Mouse (Mus musculus): ENCODE data around the gene Tmem56. TPM values are rescaled to one million over a fixed set of nuclear protein-coding genes. Genes with fewer than 3 reads are reported as not detected.

The Tmem56 gene
- polyA plus RNA-seq, 1 experiment from 2014 or later: 3.0 TPM

DNA sequence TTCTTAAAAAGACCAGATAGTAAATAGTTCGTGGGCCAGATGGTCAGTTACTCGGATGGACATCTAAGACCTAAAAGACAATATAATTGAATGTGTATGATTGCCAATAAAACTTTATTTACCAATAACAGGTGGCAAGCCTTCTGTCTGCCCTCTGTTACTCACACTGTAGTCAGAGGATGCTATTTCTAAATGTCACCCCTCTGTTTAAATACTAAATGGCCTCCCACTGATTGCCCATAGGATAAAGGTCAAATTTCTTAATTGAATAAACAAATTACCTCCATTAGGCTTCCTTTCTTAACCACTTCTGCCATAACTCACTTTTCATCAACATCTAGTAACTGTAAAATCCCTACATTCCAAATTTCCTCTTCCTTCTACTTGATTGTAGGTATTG is 10.3 kb downstream of the Tmem56 start:
- no peaks in the 10 kb centered on the region for H3K36me3 ChIP-seq (ENCODE audit: control insufficient read depth, insufficient read depth, low read length)

DNA sequence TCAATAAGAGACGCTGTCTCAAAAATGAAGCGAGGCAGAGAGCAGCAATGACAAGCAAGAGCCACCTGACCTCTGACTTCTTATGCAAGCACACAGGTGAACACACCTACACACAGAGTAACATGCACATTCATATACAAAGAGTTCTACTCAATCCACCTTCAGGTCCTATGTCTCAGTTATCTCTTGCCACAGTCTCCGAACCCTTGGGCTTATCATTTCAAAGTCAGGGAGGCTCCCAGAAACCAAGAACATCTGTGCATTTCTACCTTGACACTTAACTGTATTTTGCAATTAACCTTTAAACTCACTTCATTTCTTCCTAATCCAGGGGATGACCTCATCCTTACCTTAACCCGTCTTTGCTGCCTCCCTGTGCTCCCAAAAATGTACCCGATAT is 15.6 kb downstream of the Tmem56 start:
- WGBS: 78% methylated on average over 5 of the region's 5 CpGs
- H3K27me3 ChIP-seq (replicated peaks; ENCODE audit: control insufficient read depth, insufficient read depth, low read length): peaks cover 29% of the 10 kb centered on the region
- H3K4me2 ChIP-seq (ENCODE audit: low read depth, low read length): no peak overlapping the region

More for the DNA sequence above, 10.3 kb downstream of the Tmem56 start:
- Histone ChIP-seq H3K4me2 (ENCODE audit: low read depth, low read length) (no peak overlapping the region), H3K4me1 (ENCODE audit: control insufficient read depth, insufficient read depth, low read length) (no peaks in the 10 kb centered on the region), H3K4me3 (ENCODE audit: low read depth, low read length) (no peak overlapping the region), H3K27ac (replicated peaks; ENCODE audit: low read depth, low read length) (no peak overlapping the region), H3K27me3 (replicated peaks; ENCODE audit: control insufficient read depth, insufficient read depth, low read length) (no peaks in the 10 kb centered on the region), H3K9me3 (ENCODE audit: control insufficient read depth, low read length) (no peaks in the 10 kb centered on the region), H3K9ac (ENCODE audit: low read depth, low read length) (no peak overlapping the region)
- 75% methylated on average over 2 of the region's 2 CpGs for WGBS
- DNase-seq (ENCODE audit: low spot score): no peak
- no peak for ATAC-seq (ENCODE audit: low read depth)

DNA sequence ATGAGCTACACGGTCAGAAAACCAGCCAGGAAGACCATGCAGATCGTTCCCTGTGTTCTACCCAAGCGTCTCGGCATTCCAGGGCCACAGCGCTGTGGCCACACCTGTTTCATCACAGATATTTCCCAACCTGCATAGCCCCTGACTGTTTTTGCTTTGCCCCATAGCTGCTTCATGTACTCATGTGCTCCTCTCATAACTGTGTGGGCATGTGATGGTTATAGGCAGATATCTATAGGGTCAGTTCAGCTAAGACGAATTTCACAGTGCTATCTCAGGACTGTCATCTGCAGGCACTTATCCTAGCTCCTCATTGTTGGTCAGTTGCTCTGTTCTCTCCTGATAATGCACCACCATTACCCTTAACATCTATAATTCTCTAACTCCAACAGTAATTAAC is 18.7 kb downstream of the Tmem56 start:
- Histone ChIP-seq H3K27ac (replicated peaks; ENCODE audit: low read depth, low read length) (no peak overlapping the region), H3K4me2 (ENCODE audit: low read depth, low read length) (no peak overlapping the region), H3K36me3 (ENCODE audit: control insufficient read depth, insufficient read depth, low read length) (no peaks in the 10 kb centered on the region), H3K4me1 (ENCODE audit: control insufficient read depth, insufficient read depth, low read length) (peaks cover 4% of the 10 kb centered on the region; the same call in 1 of the 2 replicates), H3K9me3 (ENCODE audit: control insufficient read depth, low read length) (no peaks in the 10 kb centered on the region), H3K4me3 (ENCODE audit: low read depth, low read length) (no peak overlapping the region), H3K27me3 (replicated peaks; ENCODE audit: control insufficient read depth, insufficient read depth, low read length) (peaks cover 57% of the 10 kb centered on the region), H3K9ac (ENCODE audit: low read depth, low read length) (no peak overlapping the region)
- DNase-seq (ENCODE audit: low spot score): no peak
- whole genome bisulfite sequencing: 60% methylated on average over 6 of the region's 6 CpGs
- ATAC-seq (ENCODE audit: low read depth): no peak

More for the DNA sequence above, 15.6 kb downstream of the Tmem56 start:
- no peak overlapping the region for H3K4me3 ChIP-seq (ENCODE audit: low read depth, low read length)
- H3K36me3 ChIP-seq (ENCODE audit: control insufficient read depth, insufficient read depth, low read length): no peaks in the 10 kb centered on the region
- H3K4me1 ChIP-seq (ENCODE audit: control insufficient read depth, insufficient read depth, low read length): peaks cover 4% of the 10 kb centered on the region; the same call in 1 of the 2 replicates
- no peaks in the 10 kb centered on the region for H3K9me3 ChIP-seq (ENCODE audit: control insufficient read depth, low read length)
- ATAC-seq (ENCODE audit: low read depth) (no peak), DNase-seq (ENCODE audit: low spot score) (no peak)
- no peak overlapping the region for H3K9ac ChIP-seq (ENCODE audit: low read depth, low read length)
- H3K27ac ChIP-seq (replicated peaks; ENCODE audit: low read depth, low read length): no peak overlapping the region

DNA sequence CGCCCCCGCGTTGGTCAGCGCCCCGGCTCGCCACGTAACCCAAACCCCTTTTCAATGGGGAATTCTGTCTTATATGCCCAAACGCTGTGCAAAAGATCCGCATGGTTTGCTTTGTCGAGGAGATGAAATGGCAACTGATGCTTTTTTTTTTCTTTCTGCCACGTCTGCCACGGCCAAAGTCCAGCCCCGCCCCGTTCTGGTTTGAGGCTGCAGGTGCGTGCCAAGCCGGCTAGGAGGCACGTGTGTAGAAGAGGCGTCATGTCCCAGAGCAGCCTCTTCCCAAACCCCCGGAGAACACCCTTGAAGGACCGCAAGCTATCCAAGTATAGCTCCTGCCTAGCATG is 19.7 kb downstream of the Tmem56 start:
- Histone ChIP-seq H3K9me3 (ENCODE audit: control insufficient read depth, low read length) (no peaks in the 10 kb centered on the region), H3K4me1 (ENCODE audit: control insufficient read depth, insufficient read depth, low read length) (peaks cover 9% of the 10 kb centered on the region; the same call in 1 of the 2 replicates), H3K36me3 (ENCODE audit: control insufficient read depth, insufficient read depth, low read length) (no peaks in the 10 kb centered on the region), H3K9ac (ENCODE audit: low read depth, low read length) (peak overlapping the region; percentile 75), H3K4me3 (ENCODE audit: low read depth, low read length) (peak overlapping the region; percentile 66), H3K27me3 (replicated peaks; ENCODE audit: control insufficient read depth, insufficient read depth, low read length) (peaks cover 58% of the 10 kb centered on the region), H3K4me2 (ENCODE audit: low read depth, low read length) (peak overlapping the region; percentile 99), H3K27ac (replicated peaks; ENCODE audit: low read depth, low read length) (no peak overlapping the region)
- 3% methylated on average over 20 of the region's 20 CpGs for WGBS
- peak; percentile 62 for DNase-seq (ENCODE audit: low spot score)
- peak; percentile 16; the same call in 1 of the 2 replicates for ATAC-seq (ENCODE audit: low read depth)

DNA sequence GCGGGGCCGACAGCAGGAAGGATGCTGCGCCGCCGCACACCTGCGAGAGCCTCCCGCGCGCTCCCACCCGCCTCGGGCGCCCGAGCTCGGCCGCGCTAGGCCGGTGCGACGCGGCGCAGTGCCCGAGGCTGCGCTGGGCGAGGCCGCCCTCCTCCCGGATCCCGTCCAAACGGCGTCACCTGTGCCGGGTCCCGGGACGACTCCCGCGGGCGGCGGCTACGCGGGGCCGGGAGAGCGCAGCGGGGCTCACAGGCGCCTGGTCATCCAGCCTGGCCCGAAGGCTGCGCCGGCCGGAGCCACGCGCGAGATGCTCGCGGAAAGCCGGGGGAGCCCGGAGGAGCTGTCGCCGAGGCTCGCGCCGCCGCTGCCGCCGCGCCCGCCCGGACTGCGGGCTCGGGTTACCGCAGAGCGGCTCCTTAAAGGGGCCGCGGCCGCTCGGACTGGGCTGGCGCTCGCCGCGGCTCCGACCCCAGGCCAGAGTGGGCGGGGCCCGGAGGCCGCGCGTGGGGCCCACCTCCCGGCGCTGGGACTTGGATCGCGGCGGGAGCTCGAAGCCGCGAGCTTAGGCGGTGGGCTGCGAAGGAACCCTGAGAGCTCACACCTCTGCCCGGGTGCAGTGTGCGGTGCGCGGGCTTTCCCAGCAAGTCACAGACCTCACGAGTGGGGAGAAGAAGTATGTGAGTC is 20.2 kb downstream of the Tmem56 start:
- DNase-seq (ENCODE audit: low spot score): peak; percentile 81
- Histone ChIP-seq H3K36me3 (ENCODE audit: control insufficient read depth, insufficient read depth, low read length) (no peaks in the 10 kb centered on the region), H3K4me2 (ENCODE audit: low read depth, low read length) (peak overlapping the region; percentile 99), H3K9ac (ENCODE audit: low read depth, low read length) (peak overlapping the region; percentile 75), H3K27ac (replicated peaks; ENCODE audit: low read depth, low read length) (no peak overlapping the region), H3K9me3 (ENCODE audit: control insufficient read depth, low read length) (no peaks in the 10 kb centered on the region), H3K4me3 (ENCODE audit: low read depth, low read length) (peak overlapping the region; percentile 66), H3K27me3 (replicated peaks; ENCODE audit: control insufficient read depth, insufficient read depth, low read length) (peaks cover 58% of the 10 kb centered on the region), H3K4me1 (ENCODE audit: control insufficient read depth, insufficient read depth, low read length) (peaks cover 9% of the 10 kb centered on the region; the same call in 1 of the 2 replicates)
- WGBS: 0% methylated on average over 12 of the region's 97 CpGs
- peak; percentile 93 for ATAC-seq (ENCODE audit: low read depth)

DNA sequence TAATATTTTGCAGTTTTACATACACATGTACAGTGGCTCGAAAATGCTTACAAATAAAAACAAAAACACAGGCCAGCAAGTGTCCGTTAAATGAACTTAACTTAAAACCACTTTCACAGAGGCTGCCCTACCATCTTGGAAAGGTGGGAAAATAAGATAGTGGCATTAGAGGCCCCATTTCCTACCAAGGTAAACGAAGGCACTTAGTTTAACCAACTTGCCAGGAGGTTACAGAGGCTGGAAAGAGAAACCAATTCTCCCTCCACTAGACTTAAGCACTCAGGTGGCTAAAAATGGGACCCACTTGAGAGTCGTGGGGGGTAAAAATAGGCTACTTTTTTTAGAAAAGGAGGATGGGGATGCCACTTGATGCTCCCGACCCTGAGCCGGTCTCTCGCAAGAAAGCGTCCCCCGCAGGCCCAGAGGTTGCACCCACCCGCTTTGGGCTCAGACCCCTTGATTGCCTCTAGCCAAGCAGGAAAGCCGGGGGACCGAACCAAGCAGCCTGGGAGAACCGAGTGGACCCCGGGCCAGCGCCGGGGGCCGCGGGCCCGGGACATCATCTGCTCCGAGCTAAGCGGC is 20.9 kb downstream of the Tmem56 start:
- H3K9me3 ChIP-seq (ENCODE audit: control insufficient read depth, low read length): no peaks in the 10 kb centered on the region
- peaks cover 9% of the 10 kb centered on the region; the same call in 1 of the 2 replicates for H3K4me1 ChIP-seq (ENCODE audit: control insufficient read depth, insufficient read depth, low read length)
- no peak overlapping the region for H3K27ac ChIP-seq (replicated peaks; ENCODE audit: low read depth, low read length)
- H3K27me3 ChIP-seq (replicated peaks; ENCODE audit: control insufficient read depth, insufficient read depth, low read length): peaks cover 58% of the 10 kb centered on the region
- H3K9ac ChIP-seq (ENCODE audit: low read depth, low read length): peak overlapping the region; percentile 75
- H3K36me3 ChIP-seq (ENCODE audit: control insufficient read depth, insufficient read depth, low read length): no peaks in the 10 kb centered on the region
- H3K4me3 ChIP-seq (ENCODE audit: low read depth, low read length): peak overlapping the region; percentile 66
- WGBS: 17% methylated on average over 12 of the region's 21 CpGs
- ATAC-seq (ENCODE audit: low read depth): no peak; the same call in 1 of the 2 replicates
- no peak for DNase-seq (ENCODE audit: low spot score)
- peak overlapping the region; percentile 99 for H3K4me2 ChIP-seq (ENCODE audit: low read depth, low read length)

DNA sequence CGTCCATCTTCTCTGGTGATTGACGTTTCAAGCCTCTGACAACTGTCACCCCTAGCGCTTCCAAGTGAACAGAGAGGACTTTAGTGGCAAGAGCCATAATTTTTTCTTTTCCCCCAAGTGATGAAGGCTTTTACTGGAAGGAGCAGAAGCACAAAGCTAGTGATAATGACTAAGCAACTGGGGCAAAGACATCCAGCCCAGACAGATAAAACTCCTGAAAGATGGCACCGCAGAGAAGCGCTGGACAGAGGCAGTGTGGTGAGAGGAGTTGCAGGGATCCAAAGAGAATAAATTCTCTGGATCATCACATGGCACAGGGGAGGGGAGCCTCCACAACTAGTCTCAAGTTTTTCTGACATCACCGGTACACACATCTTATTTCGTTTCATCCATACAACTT is 21.6 kb downstream of the Tmem56 start:
- Histone ChIP-seq H3K4me3 (ENCODE audit: low read depth, low read length) (no peak overlapping the region), H3K4me2 (ENCODE audit: low read depth, low read length) (no peak overlapping the region), H3K9me3 (ENCODE audit: control insufficient read depth, low read length) (no peaks in the 10 kb centered on the region), H3K4me1 (ENCODE audit: control insufficient read depth, insufficient read depth, low read length) (peaks cover 9% of the 10 kb centered on the region; the same call in 1 of the 2 replicates), H3K9ac (ENCODE audit: low read depth, low read length) (no peak overlapping the region), H3K36me3 (ENCODE audit: control insufficient read depth, insufficient read depth, low read length) (no peaks in the 10 kb centered on the region), H3K27me3 (replicated peaks; ENCODE audit: control insufficient read depth, insufficient read depth, low read length) (peaks cover 54% of the 10 kb centered on the region), H3K27ac (replicated peaks; ENCODE audit: low read depth, low read length) (no peak overlapping the region)
- ATAC-seq (ENCODE audit: low read depth): no peak
- 71% methylated on average over 7 of the region's 7 CpGs for WGBS
- no peak for DNase-seq (ENCODE audit: low spot score)

DNA sequence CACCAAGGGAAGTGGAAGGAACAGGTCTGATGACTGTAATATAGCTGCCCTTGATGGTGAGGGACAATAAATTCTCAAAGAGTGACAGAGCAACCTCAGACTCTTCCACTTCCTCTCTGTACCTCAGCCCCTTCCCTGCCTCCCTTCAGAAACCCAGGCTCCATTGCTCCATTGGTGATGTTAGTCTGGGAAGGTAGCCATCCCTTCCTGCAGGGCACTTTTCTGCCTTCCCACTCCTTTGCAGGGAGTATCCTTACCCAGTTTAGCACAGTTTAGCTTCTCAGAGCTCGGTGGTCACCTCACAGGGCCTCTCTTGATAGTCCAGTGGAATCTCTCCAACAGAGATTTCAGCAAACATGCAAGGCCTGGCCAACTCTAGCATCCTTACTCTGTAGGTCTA is 22.1 kb downstream of the Tmem56 start:
- Histone ChIP-seq H3K27ac (replicated peaks; ENCODE audit: low read depth, low read length) (no peak overlapping the region), H3K4me2 (ENCODE audit: low read depth, low read length) (no peak overlapping the region), H3K27me3 (replicated peaks; ENCODE audit: control insufficient read depth, insufficient read depth, low read length) (peaks cover 53% of the 10 kb centered on the region), H3K36me3 (ENCODE audit: control insufficient read depth, insufficient read depth, low read length) (no peaks in the 10 kb centered on the region), H3K4me3 (ENCODE audit: low read depth, low read length) (no peak overlapping the region), H3K4me1 (ENCODE audit: control insufficient read depth, insufficient read depth, low read length) (peaks cover 9% of the 10 kb centered on the region; the same call in 1 of the 2 replicates), H3K9me3 (ENCODE audit: control insufficient read depth, low read length) (no peaks in the 10 kb centered on the region), H3K9ac (ENCODE audit: low read depth, low read length) (no peak overlapping the region)
- 71% methylated on average over 1 of the region's 1 CpGs for WGBS
- ATAC-seq (ENCODE audit: low read depth): no peak
- DNase-seq (ENCODE audit: low spot score): no peak

All from embryonic facial prominence, embryonic 14.5 days (tissue).